Mouse (Mus musculus) C2C12 (cell line): Measurements from ENCODE around the gene Wdr1.

Source experiments
- CEBPB ChIP-seq: IDR thresholded peaks from one replicate; pipeline ENCODE4 v1.6.1; 2011; ENCODE audit warnings: low read depth, mild to moderate bottlenecking, control low read depth, moderate library complexity
- CTCF ChIP-seq: IDR thresholded peaks from one replicate; pipeline ENCODE4 v1.5.1; 2011; ENCODE audit not compliant: control insufficient read depth, insufficient read depth, insufficient read length
- MYOD1 ChIP-seq: IDR thresholded peaks from one replicate; pipeline ENCODE4 v1.6.1; 2011; ENCODE audit warnings: low read depth; ENCODE audit not compliant: control insufficient read depth, insufficient read length
- USF1 ChIP-seq: IDR thresholded peaks from one replicate; pipeline ENCODE4 v1.6.1; 2011; ENCODE audit warnings: low read depth, mild to moderate bottlenecking, control low read depth, moderate library complexity

DNA sequence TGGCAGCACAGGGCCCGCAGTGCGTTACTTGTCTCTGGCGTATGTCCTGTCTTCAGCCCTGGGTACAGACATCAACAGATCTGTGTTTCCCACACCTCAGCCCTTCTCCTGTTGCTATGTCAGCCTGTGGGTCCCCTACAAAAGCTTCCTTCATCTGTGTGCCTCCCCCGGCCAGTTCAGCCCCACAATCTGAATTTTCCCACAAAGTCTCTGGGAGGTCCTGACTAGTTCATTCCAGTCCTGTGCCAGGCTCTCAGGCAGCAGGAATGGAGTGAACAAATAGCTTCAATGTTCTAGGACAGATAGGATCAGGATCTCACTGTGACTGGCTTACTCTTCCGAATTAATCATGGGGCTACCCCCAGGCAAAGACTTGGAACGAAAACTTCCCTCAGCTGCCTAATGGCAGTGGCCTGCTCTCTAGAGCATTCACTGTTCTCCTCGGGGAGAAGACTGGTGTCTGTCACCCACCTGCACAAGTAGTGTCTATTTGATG is 63.7 kb downstream of the Wdr1 start:
- TF ChIP-seq CTCF (no peak), CEBPB (no peak), MYOD1 (no peak), USF1 (no peak)
